Mouse (Mus musculus) small intestine, adult 2 months (tissue): ENCODE measurements at regions not wholly inside any gene's neighbourhood (a gene's known extent, or its start where the extent isn't known, plus 50 kb on each side); places are given as distances from the start of the nearest gene placed in this dataset.

Experiments
- CTCF ChIP-seq: fragments of 200-500 bp; IDR thresholded peaks from 2 replicates; pipeline ENCODE4 v1.5.1; 2012; ENCODE audit warnings: low read depth, mild to moderate bottlenecking, control low read depth, inconsistent platforms, low read length, moderate library complexity, mixed read lengths; ENCODE audit not compliant: insufficient replicate concordance, insufficient read length; ENCODE audit errors: extremely low read depth
- POLR2A ChIP-seq: fragments of 200-500 bp; IDR thresholded peaks from 2 replicates; pipeline ENCODE4 v1.6.1; 2012; ENCODE audit warnings: low read depth, mild to moderate bottlenecking, control low read depth, inconsistent platforms, low read length, moderate library complexity

GRCm38 (mm10) chr7:113110867-113111508 is 96.3 kb upstream of the Arntl start:
- TF ChIP-seq CTCF (no peak), POLR2A (no peak)
